In the genomic region with DNA sequence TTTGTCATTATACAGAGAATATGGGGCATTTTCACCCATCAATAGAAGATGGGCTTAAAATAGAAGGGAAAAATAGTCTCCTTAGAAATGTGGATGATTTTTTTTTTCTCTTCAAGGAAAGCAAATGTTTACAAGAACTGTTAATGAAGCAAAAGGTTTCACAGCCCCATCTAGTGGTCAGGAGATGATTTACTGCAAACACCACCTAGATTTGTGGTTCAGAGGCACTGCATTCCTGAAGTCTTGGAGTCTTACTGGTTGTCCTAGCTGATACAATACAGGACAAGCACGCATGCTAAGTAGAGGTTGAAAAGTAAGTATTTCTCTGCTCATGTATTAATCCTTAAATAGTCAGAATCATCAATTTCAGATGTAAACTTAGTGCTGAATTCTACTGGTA, we compare ENCODE assay signal across 9 mouse cellular contexts.
DNase-seq lines count a peak whose midpoint lies in the region; ATAC-seq lines count a peak whose summit lies in the region.
"Had no signal": no experiment of that assay in that cellular context is flagged by ENCODE, and none has a peak within 500 bp of the region (broad histone marks: within the 10 kb centered on the region; RNA-seq: fewer than 3 reads in every experiment).

No protein-coding gene starts in this region.

- no peaks in the 10 kb centered on the region for H3K27me3 ChIP-seq in forebrain, embryonic 13.5 days
- H3K27me3 ChIP-seq in forebrain, embryonic 10.5 days (ENCODE audit: poor library complexity, severe bottlenecking): no peaks in the 10 kb centered on the region
- no peaks in the 10 kb centered on the region for H3K27me3 ChIP-seq in hindbrain, embryonic 13.5 days
- H3K27me3 ChIP-seq: megakaryocyte, embryonic 14.5 days had no signal

- no peak overlapping the region for H3K4me2 ChIP-seq in forebrain, embryonic 13.5 days
- H3K4me2 ChIP-seq in hindbrain, embryonic 13.5 days: no peak overlapping the region

- H3K27ac ChIP-seq in forebrain, embryonic 13.5 days: no peak overlapping the region
- no peak overlapping the region for H3K27ac ChIP-seq in forebrain, embryonic 10.5 days
- H3K27ac ChIP-seq in hindbrain, embryonic 13.5 days: no peak overlapping the region

- whole genome bisulfite sequencing in forebrain, embryonic 13.5 days: 41% methylated on average over 1 of the region's 1 CpGs
- 59% methylated on average over 1 of the region's 1 CpGs for WGBS in forebrain, embryonic 10.5 days
- 51% methylated on average over 1 of the region's 1 CpGs for whole genome bisulfite sequencing in hindbrain, embryonic 13.5 days

- H3K4me1 ChIP-seq in forebrain, embryonic 13.5 days: no peaks in the 10 kb centered on the region
- no peaks in the 10 kb centered on the region for H3K4me1 ChIP-seq in forebrain, embryonic 10.5 days
- no peaks in the 10 kb centered on the region for H3K4me1 ChIP-seq in hindbrain, embryonic 13.5 days (replicated peaks)
- H3K4me1 ChIP-seq: megakaryocyte, embryonic 14.5 days had no signal

- DNase-seq in forebrain, embryonic 10.5 days (ENCODE audit: extremely low spot score, low spot score): no peak
- DNase-seq in 416B (ENCODE audit: low read depth): peak; percentile 42
- DNase-seq in cerebellum, adult 9-11 months: peak; percentile 7
- DNase-seq in mesoderm, embryonic 11.5 days (ENCODE audit: low read depth, low spot score): peak; percentile 57
- no peak for DNase-seq in spleen, adult 18-20 months

- ATAC-seq in forebrain, embryonic 13.5 days: peak; percentile 67
- ATAC-seq in hindbrain, embryonic 13.5 days (ENCODE audit: low FRiP score): peak; percentile 67
- ATAC-seq in erythroid progenitor cell, adult 5-6 weeks (replicated peaks; ENCODE audit: low FRiP score, poor library complexity, severe bottlenecking): no peak

- no peaks in the 10 kb centered on the region for H3K9me3 ChIP-seq in forebrain, embryonic 13.5 days (replicated peaks)
- H3K9me3 ChIP-seq in forebrain, embryonic 10.5 days: no peaks in the 10 kb centered on the region
- H3K9me3 ChIP-seq in hindbrain, embryonic 13.5 days: no peaks in the 10 kb centered on the region
- H3K9me3 ChIP-seq: megakaryocyte, embryonic 14.5 days had no signal

- H3K4me3 ChIP-seq in forebrain, embryonic 13.5 days: no peak overlapping the region
- no peak overlapping the region for H3K4me3 ChIP-seq in forebrain, embryonic 10.5 days
- no peak overlapping the region for H3K4me3 ChIP-seq in hindbrain, embryonic 13.5 days
- H3K4me3 ChIP-seq: megakaryocyte, embryonic 14.5 days had no signal

- no peaks in the 10 kb centered on the region for H3K36me3 ChIP-seq in forebrain, embryonic 13.5 days (ENCODE audit: poor library complexity, severe bottlenecking)
- no peaks in the 10 kb centered on the region for H3K36me3 ChIP-seq in forebrain, embryonic 10.5 days (replicated peaks)
- H3K36me3 ChIP-seq in hindbrain, embryonic 13.5 days: no peaks in the 10 kb centered on the region

- no peak overlapping the region for H3K9ac ChIP-seq in forebrain, embryonic 13.5 days
- no peak overlapping the region for H3K9ac ChIP-seq in hindbrain, embryonic 13.5 days

Comparison
In these comparisons a context has a peak if more than half of its experiments do, and no peak if none do; other contexts are left out.
1. DNase-seq: peak in 416B (single experiment), cerebellum, adult 9-11 months (single experiment) and mesoderm, embryonic 11.5 days (single experiment); none in forebrain, embryonic 10.5 days (single experiment) and spleen, adult 18-20 months (0 of 2).